Mouse (Mus musculus) forebrain, postnatal 0 days (tissue): ENCODE data around the gene Tex22. TPM values are rescaled to one million over a fixed set of nuclear protein-coding genes. Genes with fewer than 3 reads are reported as not detected.

Source experiments
- ATAC-seq: fragments of 200-750 bp; cut with Nextera tagmentation; 2 replicates; pipeline ENCODE4 v1.8.0; 2017; ENCODE audit warnings: mild to moderate bottlenecking, moderate library complexity
- DNase-seq: peaks from one replicate; pipeline ENCODE4 v3.0.0-alpha.2; 2015
- H3K27ac ChIP-seq: fragments of 300-500 bp; sonication (generic); 2 replicates; pipeline ENCODE4 v1.5.1; 2014; ENCODE audit warnings: low read depth, mild to moderate bottlenecking, antibody characterized with exemption, low read length, moderate library complexity, mixed read lengths
- H3K27me3 ChIP-seq: fragments of 300-500 bp; sonication (generic); 2 replicates; pipeline ENCODE4 v1.6.1; 2014; ENCODE audit warnings: mild to moderate bottlenecking, low read length, mixed read lengths; ENCODE audit not compliant: insufficient read depth
- H3K36me3 ChIP-seq: fragments of 300-500 bp; sonication (generic); 2 replicates; pipeline ENCODE4 v1.6.1; 2014; ENCODE audit warnings: mild to moderate bottlenecking, moderate library complexity; ENCODE audit not compliant: insufficient read depth
- H3K4me1 ChIP-seq: fragments of 300-500 bp; sonication (generic); 2 replicates; pipeline ENCODE4 v1.6.1; 2014; ENCODE audit warnings: antibody characterized with exemption; ENCODE audit not compliant: insufficient read depth
- H3K4me2 ChIP-seq: fragments of 300-500 bp; sonication (generic); 2 replicates; pipeline ENCODE4 v1.6.1; 2014; ENCODE audit warnings: low read depth, mild to moderate bottlenecking, moderate library complexity
- H3K4me3 ChIP-seq: fragments of 300-500 bp; sonication (generic); 2 replicates; pipeline ENCODE4 v1.5.1; 2014; ENCODE audit warnings: low read depth, low read length, mixed read lengths
- H3K9ac ChIP-seq: fragments of 300-500 bp; sonication (generic); 2 replicates; pipeline ENCODE4 v1.6.1; 2014; ENCODE audit warnings: mild to moderate bottlenecking
- H3K9me3 ChIP-seq: fragments of 300-500 bp; sonication (generic); 2 replicates; pipeline ENCODE4 v1.6.1; 2016; ENCODE audit warnings: low read length
- CTCF ChIP-seq: sonication (generic); IDR thresholded peaks from 2 replicates; pipeline ENCODE4 v1.5.1; 2016; ENCODE audit warnings: antibody characterized with exemption, control low read depth, low read depth
- WGBS: fragments of 180-500 bp; shearing (Covaris S2); extraction: QIAGEN DNeasy Blood & Tissue Kit; methylation state at CpG from one replicate; pipeline ENCODE4 v1.1.7; 2014; 5-methylcytosine and 5-hydroxymethylcytosine counted together
- microRNA-seq, 2 experiments: library from miRNA; unstranded; fragments of <30 nt; microRNA quantifications; one replicate each; pipeline ENCODE4; 2016
- polyA plus RNA-seq: library from polyadenylated mRNA; unstranded; fragments of >200 nt; fragmentation: Nextera tagmentation; extraction: Ambion mirVana; gene quantifications from 2 replicates; pipeline ENCODE4 v1.2.1, GENCODE M21; 2015
- total RNA-seq: library from RNA; depleted of rRNA; stranded (reverse); fragments of >200 nt; gene quantifications from 2 replicates; pipeline ENCODE4 v1.2.3, GENCODE M21; 2014; rRNA removed

Gene Tex22
- total and polyA plus RNA-seq, 2 experiments from 2014 or later = 1.7 TPM; not detected in 1

DNA sequence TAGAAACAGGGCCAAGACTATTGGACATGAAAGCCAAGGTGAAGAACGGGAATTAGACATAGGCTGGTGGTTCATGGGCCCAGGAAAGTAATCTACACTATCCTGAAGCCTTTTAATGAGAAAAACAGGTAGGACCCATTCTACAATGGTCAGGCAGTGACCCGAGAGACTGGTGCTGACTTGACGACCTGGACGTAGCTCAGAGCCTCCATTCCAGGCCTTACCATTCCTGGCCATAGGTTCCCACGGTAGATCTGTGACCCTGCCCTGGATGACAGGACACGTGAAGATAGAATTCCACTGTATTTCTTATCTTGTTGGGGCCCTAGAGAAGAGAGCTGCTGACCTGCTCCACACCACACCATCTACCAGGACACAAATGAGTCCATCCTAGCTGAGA lies 64.0 kb downstream of the Tex22 start:
- Histone ChIP-seq H3K27me3 (no peaks in the 10 kb centered on the region), H3K27ac (no peak overlapping the region), H3K4me3 (no peak overlapping the region), H3K9me3 (no peaks in the 10 kb centered on the region), H3K36me3 (peaks cover 42% of the 10 kb centered on the region), H3K4me2 (no peak overlapping the region), H3K9ac (no peak overlapping the region), H3K4me1 (peaks cover 29% of the 10 kb centered on the region)
- TF ChIP-seq CTCF = no peak
- no peak for DNase-seq
- 78% methylated on average over 6 of the region's 6 CpGs for WGBS
- no peak for ATAC-seq

Small RNA genes within 50 kb of the gene (microRNA-seq; reads per million reads assigned to microRNA genes)
- 0 reads per million in 2 experiments for gene Gm44471

Other genes with a start within 250 kb of the Tex22 start
- 28.8 and 31.3 TPM in 2 replicates for gene Cdca4, start 245.1 kb upstream of the Tex22 start, total RNA-seq
- gene Cdca4, start 245.1 kb upstream of the Tex22 start, polyA plus RNA-seq = 29.7 and 33.0 TPM in 2 replicates
- gene Gpr132, start 206.3 kb upstream of the Tex22 start, total RNA-seq = 0.10 TPM in 1 of 2 replicates, not detected in the other
- gene Gpr132, start 206.3 kb upstream of the Tex22 start, polyA plus RNA-seq = not detected in 2 replicates
- 66.9 and 69.4 TPM in 2 replicates for gene Jag2, start 144.7 kb upstream of the Tex22 start, total RNA-seq
- 5.5 and 7.9 TPM in 2 replicates for gene Jag2, start 144.7 kb upstream of the Tex22 start, polyA plus RNA-seq
- gene Nudt14, start 132.4 kb upstream of the Tex22 start, total RNA-seq = 22.2 and 31.5 TPM in 2 replicates
- 55.5 and 60.4 TPM in 2 replicates for gene Nudt14, start 132.4 kb upstream of the Tex22 start, polyA plus RNA-seq
- gene Btbd6, start 98.0 kb upstream of the Tex22 start, total RNA-seq = 60.4 and 60.5 TPM in 2 replicates
- 46.7 and 54.3 TPM in 2 replicates for gene Btbd6, start 98.0 kb upstream of the Tex22 start, polyA plus RNA-seq
- 47.6 and 54.4 TPM in 2 replicates for gene Brf1, start 73.8 kb upstream of the Tex22 start, total RNA-seq
- gene Brf1, start 73.8 kb upstream of the Tex22 start, polyA plus RNA-seq = 32.3 and 40.2 TPM in 2 replicates
- gene Pacs2, start 60.0 kb upstream of the Tex22 start, total RNA-seq = 103 and 116 TPM in 2 replicates
- gene Pacs2, start 60.0 kb upstream of the Tex22 start, polyA plus RNA-seq = 14.3 and 23.2 TPM in 2 replicates
- gene Mta1, start 23.8 kb downstream of the Tex22 start, total RNA-seq = 49.2 and 59.3 TPM in 2 replicates
- 13.6 and 13.8 TPM in 2 replicates for gene Mta1, start 23.8 kb downstream of the Tex22 start, polyA plus RNA-seq
- 191 and 198 TPM in 2 replicates for gene Crip2, start 65.7 kb downstream of the Tex22 start, total RNA-seq
- gene Crip2, start 65.7 kb downstream of the Tex22 start, polyA plus RNA-seq = 533 and 584 TPM in 2 replicates
- gene Crip1, start 71.8 kb downstream of the Tex22 start, total RNA-seq = 8.3 and 16.1 TPM in 2 replicates
- 28.9 and 47.1 TPM in 2 replicates for gene Crip1, start 71.8 kb downstream of the Tex22 start, polyA plus RNA-seq
- 7.8 and 8.6 TPM in 2 replicates for gene Tedc1, start 81.9 kb downstream of the Tex22 start, total RNA-seq
- gene Tedc1, start 81.9 kb downstream of the Tex22 start, polyA plus RNA-seq = 7.6 and 10.0 TPM in 2 replicates
- gene Tmem121, start 111.4 kb downstream of the Tex22 start, total RNA-seq = 71.8 and 75.6 TPM in 2 replicates
- 59.3 and 66.7 TPM in 2 replicates for gene Tmem121, start 111.4 kb downstream of the Tex22 start, polyA plus RNA-seq